Mouse (Mus musculus): ENCODE results near the gene Nutf2-ps1.

DNA sequence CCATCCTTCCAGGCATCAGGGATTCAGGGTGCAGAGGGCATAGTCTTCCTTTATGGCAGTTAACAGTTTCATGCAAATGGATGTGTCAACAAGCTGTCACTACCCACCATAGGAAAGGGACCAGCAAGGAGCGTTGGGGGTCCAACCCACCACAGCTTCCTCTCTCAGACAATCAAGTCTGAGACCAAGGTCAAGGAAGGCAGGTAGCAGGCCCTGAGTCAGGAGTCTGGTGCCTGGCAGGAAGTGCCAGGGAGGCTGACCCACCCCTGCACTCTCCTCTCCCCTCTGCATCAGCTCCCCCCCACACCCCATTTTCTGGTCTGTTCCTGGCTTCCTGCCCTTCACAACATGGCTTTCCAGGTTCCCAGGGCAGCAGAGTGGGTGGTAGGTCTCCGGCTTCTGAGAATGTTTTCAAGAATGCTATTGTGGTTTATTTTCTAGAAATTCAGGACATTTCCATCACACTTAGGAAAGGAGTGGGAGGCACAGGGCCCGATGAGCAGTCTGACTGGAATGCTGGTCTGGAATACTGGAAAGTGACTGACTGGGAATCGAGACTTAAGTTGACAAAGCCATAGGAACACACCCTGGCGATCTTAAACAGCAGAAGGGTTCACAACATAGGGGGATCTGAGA, 33.8 kb downstream of the Nutf2-ps1 start:
- TF ChIP-seq IRF4 (IDR thresholded peaks at IDR 0.05; ENCODE audit: low read depth, low read length) (no peak), CTCF (conservative IDR thresholded peaks at IDR 0.05 in 1 of 2, IDR thresholded peaks at IDR 0.05 in 1 of 2; ENCODE audit: low read depth in 2 of 2, low read length in 2 of 2) (no peak), NELFE (IDR thresholded peaks at IDR 0.05; ENCODE audit: low read depth, low read length) (no peak), USF1 (IDR thresholded peaks at IDR 0.05; ENCODE audit: low read depth, low read length) (no peak)
